Mouse (Mus musculus) embryonic facial prominence, embryonic 14.5 days (tissue): ENCODE results near the gene Zfp82. TPM values are rescaled to one million over a fixed set of nuclear protein-coding genes. Genes with fewer than 3 reads are reported as not detected.
"Not testable (repeated sequence)": the region's sequence is repeated elsewhere in the genome, so short reads cannot be mapped to it uniquely, and the experiment has no call there.

Source experiments
- ATAC-seq: fragments of 200-750 bp; cut with Nextera tagmentation; 2 replicates; pipeline ENCODE4 v1.8.0; 2017; ENCODE audit warnings: low read depth, moderate number of reproducible peaks, moderate TSS enrichment
- DNase-seq: peaks from one replicate; pipeline ENCODE4 v3.0.0-alpha.2; 2015; ENCODE audit warnings: low spot score
- H3K27ac ChIP-seq: fragments of 300-500 bp; sonication (generic); replicated peaks from 2 replicates; pipeline ENCODE4 v1.5.1; 2014; ENCODE audit warnings: low read depth, mild to moderate bottlenecking, low read length, moderate library complexity
- H3K27me3 ChIP-seq: fragments of 300-500 bp; sonication (generic); replicated peaks from 2 replicates; pipeline ENCODE4 v1.6.1; 2014; ENCODE audit warnings: low read length; ENCODE audit not compliant: control insufficient read depth, insufficient read depth
- H3K36me3 ChIP-seq: fragments of 300-500 bp; sonication (generic); 2 replicates; pipeline ENCODE4 v1.6.1; 2014; ENCODE audit warnings: low read length, mixed read lengths; ENCODE audit not compliant: control insufficient read depth, insufficient read depth
- H3K4me1 ChIP-seq: fragments of 300-500 bp; sonication (generic); 2 replicates; pipeline ENCODE4 v1.6.1; 2014; ENCODE audit warnings: antibody characterized with exemption, low read length; ENCODE audit not compliant: control insufficient read depth, insufficient read depth
- H3K4me2 ChIP-seq: fragments of 300-500 bp; sonication (generic); 2 replicates; pipeline ENCODE4 v1.6.1; 2014; ENCODE audit warnings: low read depth, mild to moderate bottlenecking, low read length, moderate library complexity, mixed read lengths
- H3K4me3 ChIP-seq: fragments of 300-500 bp; sonication (generic); 2 replicates; pipeline ENCODE4 v1.5.1; 2014; ENCODE audit warnings: low read depth, mild to moderate bottlenecking, low read length
- H3K9ac ChIP-seq: fragments of 300-500 bp; sonication (generic); 2 replicates; pipeline ENCODE4 v1.6.1; 2014; ENCODE audit warnings: low read depth, mild to moderate bottlenecking, low read length, moderate library complexity, mixed read lengths
- H3K9me3 ChIP-seq: fragments of 300-500 bp; sonication (generic); 2 replicates; pipeline ENCODE4 v1.6.1; 2016; ENCODE audit warnings: low read length; ENCODE audit not compliant: control insufficient read depth
- WGBS: fragments of 180-500 bp; shearing (Covaris S2); extraction: QIAGEN DNeasy Blood & Tissue Kit; methylation state at CpG from one replicate; pipeline ENCODE4 v1.1.7; 2014; 5-methylcytosine and 5-hydroxymethylcytosine counted together
- polyA plus RNA-seq: library from polyadenylated mRNA; unstranded; fragments of >200 nt; fragmentation: Nextera tagmentation; extraction: Ambion mirVana; gene quantifications from 2 replicates; pipeline ENCODE4 v1.2.1, GENCODE M21; 2014

Zfp82 gene
- 6.4 and 7.0 TPM in 2 replicates for polyA plus RNA-seq

DNA sequence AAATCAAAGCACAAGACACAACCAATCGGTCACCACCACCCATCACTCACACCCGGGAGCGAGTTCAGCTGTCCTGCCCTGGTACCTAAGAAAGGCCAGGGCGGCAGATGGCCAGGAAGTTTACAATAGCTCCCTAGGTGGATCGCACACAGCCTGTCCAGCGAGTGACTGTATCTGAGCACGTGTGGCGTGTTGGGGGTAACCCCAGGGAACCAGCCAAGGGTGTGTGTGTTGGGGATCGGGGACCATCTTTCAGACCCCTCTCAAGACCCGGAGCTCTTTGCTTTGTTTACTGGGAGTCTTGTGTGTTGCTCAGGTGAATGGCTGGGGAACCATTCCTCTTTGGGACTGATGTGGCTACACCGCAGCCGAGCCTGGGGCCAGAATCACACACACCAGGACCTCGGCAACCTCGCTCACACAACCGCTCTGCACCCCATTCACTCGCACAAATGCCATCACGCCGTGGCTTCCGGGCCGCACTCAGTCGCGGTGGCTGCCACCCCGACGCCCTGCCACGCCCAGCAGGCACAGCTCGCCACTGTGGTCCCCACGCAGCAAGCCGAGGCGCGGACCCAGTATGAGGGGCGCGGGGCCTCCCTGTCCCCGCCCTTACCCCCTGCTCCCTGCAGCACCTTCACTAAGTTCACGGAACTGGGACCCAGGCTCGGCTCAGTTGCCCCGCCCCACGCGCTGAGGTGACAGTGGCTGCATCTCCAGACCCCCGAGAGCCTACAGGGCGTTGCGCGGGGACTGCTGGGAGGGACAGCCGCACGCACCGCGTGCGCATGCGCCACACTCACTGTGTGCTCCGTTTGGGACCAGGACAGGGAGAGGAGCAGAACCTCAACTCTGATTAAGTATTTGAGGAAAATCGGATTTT, at the start of gene Zfp82:
TSS of gene Zfp82 (minus strand) at position 755 of the 883 bp plus-strand sequence.
- H3K4me1 ChIP-seq = no peaks in the 10 kb centered on the region
- H3K27ac ChIP-seq = peak within 1 kb of the TSS; percentile 63
- H3K4me3 ChIP-seq = peak within 1 kb of the TSS; percentile 75
- H3K9me3 ChIP-seq = no peaks in the 10 kb centered on the region
- peaks cover 24% of the 10 kb centered on the region for H3K36me3 ChIP-seq
- ATAC-seq (peak; percentile 91), DNase-seq (peak; percentile 94)
- H3K4me2 ChIP-seq = peak within 1 kb of the TSS; percentile 84
- no peaks in the 10 kb centered on the region for H3K27me3 ChIP-seq
- 1% methylated on average over 45 of the region's 50 CpGs for WGBS
- H3K9ac ChIP-seq = peak within 1 kb of the TSS; percentile 80

DNA sequence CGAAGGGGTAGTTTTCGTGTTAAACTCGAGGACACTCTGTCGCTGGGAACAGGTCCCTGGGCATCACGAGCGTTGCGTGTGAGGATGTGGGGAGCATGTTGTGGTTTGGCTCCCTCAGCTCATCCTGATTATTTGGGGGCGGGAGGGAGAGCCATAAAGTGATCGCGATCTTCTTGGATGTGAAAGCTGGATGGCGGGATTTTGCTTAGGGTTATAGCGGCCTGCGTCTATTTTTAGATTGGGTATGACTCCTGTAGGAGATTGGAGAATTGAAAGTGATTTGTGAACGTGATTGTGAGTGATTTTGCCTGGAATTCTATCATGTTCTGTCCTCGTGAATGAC, 49.5 kb upstream of the Zfp82 start:
- DNase-seq (peak; percentile 38), ATAC-seq (no peak; the same call in none of the 2 replicates)
- H3K27ac ChIP-seq = peak overlapping the region; percentile 85
- 0 out of 2 replicates have a peak, but pooled peaks cover 7% of the 10 kb centered on the region for H3K4me1 ChIP-seq
- peaks cover 21% of the 10 kb centered on the region for H3K36me3 ChIP-seq
- WGBS = 3% methylated on average over 15 of the region's 15 CpGs
- peak overlapping the region; percentile 59 for H3K4me3 ChIP-seq
- peak overlapping the region; percentile 85 for H3K9ac ChIP-seq
- no peaks in the 10 kb centered on the region for H3K9me3 ChIP-seq
- no peaks in the 10 kb centered on the region for H3K27me3 ChIP-seq
- peak overlapping the region; percentile 90 for H3K4me2 ChIP-seq

DNA sequence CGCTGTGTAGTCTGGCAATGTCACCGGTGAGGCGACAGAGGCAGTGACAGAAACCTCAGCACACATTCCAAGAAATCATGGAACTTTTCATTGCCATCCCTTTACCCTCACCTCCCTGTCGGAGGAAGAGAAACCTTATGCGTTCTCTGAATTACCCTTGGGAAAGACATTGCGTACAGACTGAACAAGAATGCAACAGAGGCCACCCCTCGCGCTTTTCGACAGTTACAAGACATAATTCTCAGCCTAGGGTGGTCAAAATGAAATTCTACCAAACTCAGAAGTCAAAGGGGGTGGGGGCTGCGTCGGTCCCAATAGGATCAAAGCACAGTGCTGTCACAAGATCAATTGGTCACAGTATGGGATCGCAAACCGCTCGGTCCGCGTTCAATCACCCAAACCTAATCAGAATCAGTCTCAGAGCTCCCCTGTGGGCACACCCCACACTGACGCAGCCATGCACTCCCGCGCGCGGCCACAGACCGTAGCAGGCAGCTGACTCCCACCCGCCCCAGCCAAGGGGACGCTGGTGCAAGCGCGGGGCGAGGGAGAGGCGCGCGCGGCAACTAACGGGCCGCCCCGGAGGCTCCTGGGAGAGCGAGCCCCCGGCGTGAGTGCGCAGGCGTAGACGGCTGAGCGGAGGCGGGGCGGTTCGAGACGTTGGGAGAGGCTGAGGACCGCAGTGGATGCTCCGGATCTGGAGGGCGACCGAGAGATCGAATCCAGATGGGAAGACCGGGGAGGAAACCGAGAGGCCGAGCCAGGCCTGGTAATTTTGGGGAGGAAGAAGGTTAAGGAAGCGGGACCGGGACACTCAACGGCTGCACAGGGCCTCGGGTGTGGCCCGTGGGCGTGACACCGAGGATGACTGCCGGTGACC, 48.8 kb upstream of the Zfp82 start, which contains the start of gene Zfp382:
TSS of gene Zfp382 (plus strand) at position 635 of the 880 bp plus-strand sequence.
- DNase-seq (peak; percentile 95), ATAC-seq (peak; percentile 96)
- under 1% methylated on average over 46 of the region's 61 CpGs for WGBS

DNA sequence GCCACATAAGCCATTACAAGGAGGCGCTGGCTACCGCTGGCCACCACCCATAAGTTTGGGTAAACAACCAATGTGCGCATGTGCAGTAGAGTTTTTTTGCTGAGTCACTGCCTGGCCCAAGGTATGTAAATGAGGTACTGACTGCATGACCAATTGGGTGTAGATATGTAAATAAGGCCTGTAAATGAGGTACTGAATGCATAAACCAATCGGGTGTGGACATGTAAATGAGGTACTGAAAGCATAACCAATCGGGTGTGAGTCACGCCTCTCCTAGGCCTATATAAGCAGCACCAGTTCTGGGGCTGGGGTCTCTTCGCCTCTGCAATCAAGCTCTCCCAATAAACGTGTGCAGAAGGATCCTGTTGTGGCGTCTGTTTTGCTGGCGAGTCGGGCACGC, 45.2 kb upstream of the Zfp82 start:
- not testable (repeated sequence) for H3K4me1 ChIP-seq, H3K4me3 ChIP-seq, H3K36me3 ChIP-seq, H3K4me2 ChIP-seq, H3K27me3 ChIP-seq, ATAC-seq, DNase-seq, H3K9ac ChIP-seq, H3K27ac ChIP-seq
- WGBS = 94% methylated on average over 12 of the region's 12 CpGs
- peaks cover 21% of the 10 kb centered on the region; the same call in 1 of the 2 replicates for H3K9me3 ChIP-seq

More for the DNA sequence above, 48.8 kb upstream of the Zfp82 start, which contains the start of gene Zfp382:
- H3K9me3 ChIP-seq = no peaks in the 10 kb centered on the region
- H3K27ac ChIP-seq = peak within 1 kb of the TSS; percentile 85
- H3K9ac ChIP-seq = peak within 1 kb of the TSS; percentile 85
- 0 out of 2 replicates have a peak, but pooled peaks cover 7% of the 10 kb centered on the region for H3K4me1 ChIP-seq
- no peaks in the 10 kb centered on the region for H3K27me3 ChIP-seq
- peak within 1 kb of the TSS; percentile 59 for H3K4me3 ChIP-seq
- H3K36me3 ChIP-seq = peaks cover 15% of the 10 kb centered on the region
- H3K4me2 ChIP-seq = peak within 1 kb of the TSS; percentile 90

DNA sequence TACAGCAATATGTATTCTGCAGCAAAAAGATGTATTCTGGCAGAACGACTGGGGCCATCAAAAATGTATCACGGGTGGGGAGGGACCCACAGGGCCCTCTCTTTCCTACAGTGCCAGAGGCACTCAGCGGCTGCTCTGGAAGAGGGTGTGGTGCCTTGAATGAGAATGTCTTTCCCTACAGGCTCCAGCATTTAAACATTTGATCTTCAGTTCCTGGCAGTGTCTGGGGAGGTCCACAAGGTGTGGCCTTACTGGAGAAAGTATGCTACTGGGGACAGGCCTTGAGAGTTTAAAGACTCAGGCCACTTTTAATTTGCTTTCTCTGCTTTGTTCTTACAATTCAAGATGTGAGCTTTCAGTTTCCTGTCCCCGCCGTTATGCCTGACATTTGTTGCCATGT, 43.4 kb upstream of the Zfp82 start:
- ATAC-seq (no peak), DNase-seq (no peak)
- H3K27ac ChIP-seq = no peak overlapping the region
- 95% methylated on average over 5 of the region's 5 CpGs for whole genome bisulfite sequencing
- H3K27me3 ChIP-seq = no peaks in the 10 kb centered on the region
- H3K9me3 ChIP-seq = peaks cover 21% of the 10 kb centered on the region; the same call in 1 of the 2 replicates
- no peak overlapping the region for H3K4me3 ChIP-seq
- no peak overlapping the region for H3K9ac ChIP-seq
- H3K4me1 ChIP-seq = no peaks in the 10 kb centered on the region
- H3K36me3 ChIP-seq = no peaks in the 10 kb centered on the region
- H3K4me2 ChIP-seq = no peak overlapping the region

DNA sequence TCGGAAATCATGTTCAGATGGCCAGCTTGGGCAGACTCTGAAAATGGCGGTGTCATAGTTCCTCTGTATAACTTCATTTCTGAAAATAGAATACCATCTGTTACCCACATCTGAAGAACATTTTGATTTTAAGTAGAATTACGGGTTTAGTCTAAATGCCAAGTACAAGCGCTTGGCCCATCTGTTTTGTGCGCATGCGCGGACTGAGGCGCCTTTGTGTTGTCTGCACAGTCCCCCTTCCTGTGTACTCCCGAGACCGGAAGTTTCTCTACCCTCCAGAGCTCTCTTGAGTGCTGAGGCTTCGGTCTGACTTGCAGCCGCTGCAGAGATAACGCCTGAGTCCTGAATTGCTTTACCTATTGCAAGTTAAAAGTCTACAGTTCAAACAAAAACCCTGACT, 26.6 kb upstream of the Zfp82 start:
- Histone ChIP-seq H3K4me1 (peaks cover 6% of the 10 kb centered on the region; the same call in 1 of the 2 replicates), H3K27me3 (no peaks in the 10 kb centered on the region), H3K4me2 (no peak overlapping the region), H3K9me3 (peaks cover 31% of the 10 kb centered on the region), H3K4me3 (no peak overlapping the region), H3K9ac (no peak overlapping the region), H3K36me3 (peaks cover 67% of the 10 kb centered on the region), H3K27ac (no peak overlapping the region)
- DNase-seq (no peak), ATAC-seq (no peak)
- 94% methylated on average over 13 of the region's 13 CpGs for WGBS

DNA sequence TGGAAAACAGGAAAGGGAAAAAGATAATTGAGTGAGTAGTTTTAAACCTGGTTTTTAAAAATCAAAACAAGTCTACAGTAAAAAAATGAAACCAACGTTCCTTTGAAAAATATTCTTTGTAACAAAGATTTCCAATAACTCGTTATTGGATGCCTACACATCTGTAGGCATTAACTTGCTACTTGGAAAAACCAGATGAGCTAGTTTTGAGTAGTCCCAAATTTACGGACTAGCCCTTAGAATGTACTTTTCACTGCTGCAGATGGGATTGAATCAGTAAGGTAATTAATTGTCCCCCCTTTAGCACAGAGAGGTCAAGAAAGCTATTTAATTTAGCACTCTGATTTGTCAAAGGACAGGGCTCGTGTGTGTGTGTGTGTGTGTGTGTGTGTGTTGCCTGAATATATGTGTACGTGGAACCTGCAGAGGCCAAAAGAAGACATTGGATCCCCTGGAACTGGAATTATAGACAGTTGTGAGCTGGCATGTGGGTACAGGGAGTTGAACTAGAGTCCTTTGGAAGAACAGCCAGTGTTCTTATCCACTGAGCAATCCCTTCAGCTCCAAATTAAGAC, 22.9 kb upstream of the Zfp82 start:
- peak overlapping the region; percentile 99 for H3K27ac ChIP-seq
- H3K4me3 ChIP-seq = peak overlapping the region; percentile 63
- ATAC-seq (no peak), DNase-seq (no peak)
- peaks cover 4% of the 10 kb centered on the region; the same call in 1 of the 2 replicates for H3K9me3 ChIP-seq
- H3K4me2 ChIP-seq = peak overlapping the region; percentile 61
- WGBS = 4% methylated on average over 5 of the region's 5 CpGs
- peak overlapping the region; percentile 89 for H3K9ac ChIP-seq
- peaks cover 33% of the 10 kb centered on the region for H3K36me3 ChIP-seq
- no peaks in the 10 kb centered on the region for H3K27me3 ChIP-seq
- H3K4me1 ChIP-seq = peaks cover 6% of the 10 kb centered on the region; the same call in 1 of the 2 replicates
